Mouse (Mus musculus): ENCODE measurements at regions not wholly inside any gene's neighbourhood (a gene's known extent, or its start where the extent isn't known, plus 50 kb on each side); places are given as distances from the start of the nearest gene placed in this dataset.

DNA sequence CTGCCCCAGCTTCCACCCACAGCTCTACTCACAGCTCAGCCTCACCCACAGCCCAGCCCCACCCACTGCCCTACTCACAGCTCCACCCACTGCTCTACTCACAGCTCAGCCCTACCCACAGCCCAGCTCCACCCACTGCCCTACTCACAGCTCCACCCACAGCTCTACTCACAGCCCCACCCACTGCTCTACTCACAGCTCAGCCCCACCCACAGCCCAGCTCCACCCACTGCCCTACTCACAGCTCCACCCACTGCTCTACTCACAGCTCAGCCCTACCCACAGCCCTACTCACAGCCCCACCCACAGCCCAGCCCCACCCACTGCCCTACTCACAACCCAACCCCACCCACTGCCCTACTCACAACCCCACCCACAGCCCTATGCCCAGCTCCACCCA is 56.5 kb upstream of the Phox2b start:
- Histone ChIP-seq H3K27ac (no peak overlapping the region), H3K9ac (no peak overlapping the region), H3K36me3 (no peaks in the 10 kb centered on the region), H3K9me3 (replicated peaks) (no peaks in the 10 kb centered on the region), H3K27me3 (no peaks in the 10 kb centered on the region), H3K4me1 (no peaks in the 10 kb centered on the region), H3K4me2 (replicated peaks) (no peak overlapping the region), H3K4me3 (no peak overlapping the region)
- no peak for ATAC-seq (ENCODE audit: low FRiP score)

DNA sequence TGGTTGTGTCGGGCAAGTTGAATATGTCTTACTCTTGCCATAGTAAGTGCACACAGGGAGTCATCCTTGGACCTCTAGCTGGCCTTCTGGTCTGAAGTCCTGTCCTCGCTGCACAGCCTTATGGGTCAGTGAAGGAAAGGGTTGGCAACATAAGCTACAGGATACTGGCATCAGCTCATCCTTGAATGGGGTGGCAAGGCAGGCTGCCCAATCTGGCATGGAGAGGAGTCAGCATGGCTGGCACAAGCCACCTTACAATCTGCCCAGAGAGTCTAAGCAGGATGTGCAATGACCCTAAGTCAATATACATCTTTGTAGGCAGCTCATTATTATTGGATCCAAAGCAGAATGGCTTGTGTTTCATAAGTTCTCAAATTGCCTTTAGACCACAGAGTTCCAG is 57.8 kb upstream of the Phox2b start:
- Histone ChIP-seq H3K9me3 (replicated peaks) (no peaks in the 10 kb centered on the region), H3K27me3 (0 out of 2 replicates have a peak, but pooled peaks cover 3% of the 10 kb centered on the region), H3K9ac (no peak overlapping the region), H3K36me3 (no peaks in the 10 kb centered on the region), H3K27ac (no peak overlapping the region), H3K4me3 (no peak overlapping the region), H3K4me2 (replicated peaks) (no peak overlapping the region), H3K4me1 (no peaks in the 10 kb centered on the region)
- 94% methylated on average over 2 of the region's 2 CpGs for WGBS
- no peak for ATAC-seq (ENCODE audit: low FRiP score)

DNA sequence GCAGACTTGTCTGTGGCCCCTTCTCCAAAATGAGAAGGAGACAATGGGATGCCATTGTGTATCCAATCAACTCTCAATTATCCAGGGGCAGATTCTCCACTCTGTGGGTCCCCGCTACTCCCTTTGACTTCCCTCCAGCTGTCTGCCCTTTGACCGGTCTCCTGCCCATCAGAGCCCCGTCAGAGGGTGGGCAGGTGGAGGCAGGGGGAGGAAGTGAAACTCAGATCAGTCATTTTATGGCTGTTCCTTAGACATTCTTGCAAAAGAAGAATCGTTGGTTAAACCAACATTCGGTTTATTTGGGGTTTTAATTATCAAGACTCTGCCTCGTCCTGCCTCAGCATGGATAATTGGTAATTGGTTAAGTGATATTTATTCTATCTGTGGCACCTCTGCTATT is 77.7 kb upstream of the Phox2b start:
- H3K36me3 ChIP-seq, result no peaks in the 10 kb centered on the region
- no peaks in the 10 kb centered on the region for H3K4me1 ChIP-seq
- 58% methylated on average over 6 of the region's 6 CpGs for WGBS
- H3K9me3 ChIP-seq (replicated peaks), result no peaks in the 10 kb centered on the region
- H3K27me3 ChIP-seq, result no peaks in the 10 kb centered on the region
- H3K4me3 ChIP-seq, result no peak overlapping the region
- H3K9ac ChIP-seq, result no peak overlapping the region
- no peak overlapping the region for H3K27ac ChIP-seq
- no peak overlapping the region for H3K4me2 ChIP-seq (replicated peaks)
- no peak for ATAC-seq (ENCODE audit: low FRiP score)

DNA sequence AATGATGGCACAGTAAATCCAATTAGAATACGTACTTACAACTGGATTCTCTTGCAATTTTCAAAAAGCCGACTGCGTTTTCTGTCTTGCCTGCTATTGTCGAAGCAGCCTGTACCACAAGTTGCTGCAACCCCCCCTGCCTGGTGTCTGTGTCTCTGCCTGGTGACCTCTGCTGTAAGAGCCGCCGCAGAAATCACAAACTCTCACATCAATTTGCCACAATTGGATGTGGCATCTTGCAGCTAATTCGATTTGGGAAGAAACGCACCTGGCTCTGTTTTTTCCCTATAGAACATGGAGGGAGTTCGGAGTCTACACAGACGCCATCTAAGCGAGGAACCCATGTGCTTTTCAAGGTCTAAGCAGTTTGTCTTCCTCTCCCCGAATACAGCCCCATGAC is 80.1 kb upstream of the Phox2b start:
- H3K27me3 ChIP-seq, result no peaks in the 10 kb centered on the region
- no peaks in the 10 kb centered on the region for H3K4me1 ChIP-seq
- H3K27ac ChIP-seq, result no peak overlapping the region
- no peaks in the 10 kb centered on the region for H3K9me3 ChIP-seq (replicated peaks)
- no peak overlapping the region for H3K9ac ChIP-seq
- H3K4me2 ChIP-seq (replicated peaks), result no peak overlapping the region
- 75% methylated on average over 12 of the region's 12 CpGs for WGBS
- H3K36me3 ChIP-seq, result no peaks in the 10 kb centered on the region
- no peak for ATAC-seq (ENCODE audit: low FRiP score)
- no peak overlapping the region for H3K4me3 ChIP-seq

DNA sequence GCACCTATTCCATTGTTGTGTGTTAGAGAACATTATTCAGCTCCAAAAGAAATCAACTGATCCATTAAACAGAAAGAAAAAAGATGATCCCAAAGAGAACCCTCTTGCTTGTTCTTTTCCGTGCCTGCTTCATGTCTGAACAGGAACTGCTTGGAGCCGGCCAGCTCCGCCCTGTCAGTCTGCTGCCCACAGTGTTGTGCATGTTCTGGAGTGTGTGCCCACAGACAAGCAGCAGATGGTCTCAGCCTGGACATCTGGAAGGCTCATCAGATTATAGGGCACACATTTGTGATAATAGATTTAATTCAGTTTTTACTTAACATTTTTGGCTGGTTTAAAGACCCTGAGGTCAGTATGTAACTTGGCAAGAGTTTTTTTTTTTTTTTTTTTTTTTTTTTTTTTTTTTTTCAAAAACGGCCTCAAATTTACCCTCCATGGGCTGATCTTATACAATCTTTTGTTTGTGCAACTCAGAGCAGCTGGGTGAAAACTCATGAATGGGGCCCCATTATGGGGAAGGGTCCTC is 70.9 kb upstream of the Tmem33 start:
- 0 out of 2 replicates have a peak, but pooled peaks have one; percentile 66 for ATAC-seq (ENCODE audit: low FRiP score)
- no peak overlapping the region for H3K27ac ChIP-seq
- no peaks in the 10 kb centered on the region for H3K27me3 ChIP-seq
- 53% methylated on average over 4 of the region's 4 CpGs for WGBS
- no peak overlapping the region for H3K9ac ChIP-seq
- H3K4me3 ChIP-seq, result no peak overlapping the region
- H3K36me3 ChIP-seq, result no peaks in the 10 kb centered on the region
- H3K4me2 ChIP-seq (replicated peaks), result no peak overlapping the region
- H3K4me1 ChIP-seq, result no peaks in the 10 kb centered on the region
- no peaks in the 10 kb centered on the region for H3K9me3 ChIP-seq (replicated peaks)

DNA sequence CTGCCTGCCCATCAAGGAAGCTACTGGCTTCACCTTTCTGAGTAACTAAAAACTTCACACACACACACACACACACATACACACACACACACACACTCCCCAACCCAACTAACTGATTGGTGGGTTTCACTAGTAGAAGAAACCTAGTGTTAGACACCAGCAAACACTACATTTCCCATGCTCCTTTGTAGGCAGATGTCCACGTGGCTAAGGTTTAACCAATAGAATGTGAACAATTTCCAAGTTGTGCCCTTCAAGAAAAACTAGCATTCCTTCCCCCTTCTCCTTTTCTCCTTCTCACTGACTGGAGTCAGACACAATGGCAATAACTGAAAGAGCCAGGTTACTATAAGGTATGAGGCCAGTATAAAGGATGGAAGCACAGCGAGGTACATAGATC is 66.3 kb upstream of the Tmem33 start:
- 78% methylated on average over 2 of the region's 2 CpGs for WGBS
- Histone ChIP-seq H3K4me3 (no peak overlapping the region), H3K27me3 (peaks cover 1% of the 10 kb centered on the region; the same call in 1 of the 2 replicates)

DNA sequence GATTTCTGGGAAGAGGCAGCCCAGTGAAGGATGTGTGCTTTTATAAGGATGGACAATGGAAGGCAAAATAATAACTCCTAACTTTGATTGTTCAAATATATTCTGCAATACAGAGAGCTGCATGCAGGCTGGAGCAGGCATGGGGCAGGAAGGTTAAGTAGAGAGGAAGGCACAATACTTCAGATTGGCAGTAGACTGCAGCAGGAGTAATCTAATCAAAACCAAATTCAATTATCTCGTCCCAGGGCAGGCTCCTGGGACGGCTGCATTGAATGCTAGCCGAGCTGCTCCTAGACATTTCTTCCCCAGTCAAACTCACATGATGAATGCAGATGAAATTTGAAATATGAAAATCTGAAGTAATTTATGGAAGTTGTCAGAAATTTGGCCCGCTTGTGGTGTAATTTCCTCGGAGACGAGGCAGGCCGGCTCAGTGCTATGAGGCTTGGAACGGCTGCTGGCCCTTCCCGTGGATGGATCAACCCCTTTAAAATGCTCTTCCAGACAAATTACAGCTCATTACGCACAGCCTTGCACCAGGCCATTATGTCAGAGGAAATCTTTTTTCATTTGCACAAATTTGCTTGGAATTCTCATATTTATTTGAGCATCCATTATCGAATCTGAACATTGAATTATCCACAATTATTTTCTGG is 55.2 kb upstream of the Tmem33 start:
- 49% methylated on average over 11 of the region's 11 CpGs for WGBS
- Histone ChIP-seq H3K4me2 (replicated peaks) (no peak overlapping the region), H3K27ac (no peak overlapping the region), H3K9me3 (replicated peaks) (no peaks in the 10 kb centered on the region), H3K9ac (no peak overlapping the region), H3K4me1 (no peaks in the 10 kb centered on the region), H3K36me3 (no peaks in the 10 kb centered on the region), H3K27me3 (peaks cover 45% of the 10 kb centered on the region), H3K4me3 (no peak overlapping the region)
- ATAC-seq (ENCODE audit: low FRiP score), result peak; percentile 78

More for the DNA sequence above, 66.3 kb upstream of the Tmem33 start:
- Histone ChIP-seq H3K4me1 (no peaks in the 10 kb centered on the region), H3K4me2 (replicated peaks) (no peak overlapping the region), H3K9ac (no peak overlapping the region), H3K9me3 (replicated peaks) (no peaks in the 10 kb centered on the region), H3K27ac (no peak overlapping the region), H3K36me3 (no peaks in the 10 kb centered on the region)
- no peak for ATAC-seq (ENCODE audit: low FRiP score)

All from hindbrain, embryonic 12.5 days (tissue).